Mouse (Mus musculus) megakaryocyte, embryonic 14.5 days (primary cell): ENCODE results near the gene Ifne. TPM values are rescaled to one million over a fixed set of nuclear protein-coding genes. Genes with fewer than 3 reads are reported as not detected.

ENCODE experiments used
- H3K27me3 ChIP-seq: replicated peaks from 2 replicates; pipeline ENCODE3; 2012; ENCODE audit warnings: inconsistent platforms
- H3K36me3 ChIP-seq: replicated peaks from 2 replicates; pipeline ENCODE3; 2012; ENCODE audit warnings: low read length, inconsistent platforms, mixed read lengths
- H3K4me1 ChIP-seq: 2 replicates; pipeline ENCODE4 v1.6.1; 2012; ENCODE audit warnings: inconsistent platforms
- H3K4me3 ChIP-seq: replicated peaks from 2 replicates; pipeline ENCODE3; 2012; ENCODE audit warnings: moderate library complexity, mild to moderate bottlenecking, inconsistent platforms
- H3K9me3 ChIP-seq: 2 replicates; pipeline ENCODE4 v1.6.1; 2012; ENCODE audit warnings: inconsistent platforms
- FLI1 ChIP-seq: IDR thresholded peaks from 2 replicates; pipeline ENCODE4 v1.6.1; 2012; ENCODE audit warnings: low read length, inconsistent platforms, mixed read lengths
- GATA1 ChIP-seq: IDR thresholded peaks from 3 replicates; pipeline ENCODE4 v1.6.1; 2012; ENCODE audit warnings: mixed read lengths, low read length, inconsistent platforms, borderline replicate concordance
- polyA plus RNA-seq: library from polyadenylated mRNA; stranded (reverse); fragments of >175 nt; gene quantifications from 2 replicates; pipeline ENCODE4 v1.2.3, GENCODE M21; 2012; ENCODE audit warnings: low replicate concordance; ENCODE audit not compliant: insufficient read depth

Ifne gene
- polyA plus RNA-seq, 1 experiment: not detected

- no peak overlapping the region for H3K4me3 ChIP-seq
- TF ChIP-seq FLI1: no peak
- TF ChIP-seq GATA1: no peak
- H3K36me3 ChIP-seq: peaks cover 71% of the 10 kb centered on the region
Observed at GRCm38 (mm10) chr4:88912882-88913281, 32.9 kb upstream of the Ifne start.

GRCm38 (mm10) chr4:88912187-88912586, 32.2 kb upstream of the Ifne start:
- peaks cover 69% of the 10 kb centered on the region for H3K36me3 ChIP-seq
- no peak for TF ChIP-seq FLI1
- TF ChIP-seq GATA1: no peak
- H3K4me1 ChIP-seq: peaks cover 39% of the 10 kb centered on the region
- no peak overlapping the region for H3K4me3 ChIP-seq
- H3K27me3 ChIP-seq: no peaks in the 10 kb centered on the region
- H3K9me3 ChIP-seq: no peaks in the 10 kb centered on the region

More at GRCm38 (mm10) chr4:88912882-88913281, 32.9 kb upstream of the Ifne start:
- Histone ChIP-seq H3K27me3 (no peaks in the 10 kb centered on the region), H3K4me1 (peaks cover 41% of the 10 kb centered on the region), H3K9me3 (no peaks in the 10 kb centered on the region)

- TF ChIP-seq GATA1 (no peak), FLI1 (no peak)
- no peaks in the 10 kb centered on the region for H3K27me3 ChIP-seq
- no peak overlapping the region for H3K4me3 ChIP-seq
- H3K4me1 ChIP-seq: peaks cover 38% of the 10 kb centered on the region
- H3K9me3 ChIP-seq: no peaks in the 10 kb centered on the region
- peaks cover 49% of the 10 kb centered on the region for H3K36me3 ChIP-seq
Observed at GRCm38 (mm10) chr4:88909600-88910534, 29.9 kb upstream of the Ifne start.

- H3K27me3 ChIP-seq: no peaks in the 10 kb centered on the region
- TF ChIP-seq FLI1 (no peak), GATA1 (no peak)
- no peaks in the 10 kb centered on the region for H3K9me3 ChIP-seq
- no peaks in the 10 kb centered on the region for H3K36me3 ChIP-seq
- peaks cover 8% of the 10 kb centered on the region for H3K4me1 ChIP-seq
- H3K4me3 ChIP-seq: no peak overlapping the region
Observed at GRCm38 (mm10) chr4:88893201-88893754, 13.3 kb upstream of the Ifne start.

- no peak overlapping the region for H3K4me3 ChIP-seq
- no peaks in the 10 kb centered on the region for H3K27me3 ChIP-seq
- H3K36me3 ChIP-seq: no peaks in the 10 kb centered on the region
- TF ChIP-seq GATA1 (no peak), FLI1 (no peak)
- peaks cover 12% of the 10 kb centered on the region for H3K4me1 ChIP-seq
- H3K9me3 ChIP-seq: no peaks in the 10 kb centered on the region
Observed at GRCm38 (mm10) chr4:88888236-88888635, 8.2 kb upstream of the Ifne start.

GRCm38 (mm10) chr4:88878772-88879171, 1.2 kb downstream of the Ifne start:
- H3K4me3 ChIP-seq: no peak overlapping the region
- H3K4me1 ChIP-seq: peaks cover 71% of the 10 kb centered on the region
- TF ChIP-seq FLI1: no peak
- no peak for TF ChIP-seq GATA1
- no peaks in the 10 kb centered on the region for H3K36me3 ChIP-seq
- no peaks in the 10 kb centered on the region for H3K27me3 ChIP-seq
- H3K9me3 ChIP-seq: no peaks in the 10 kb centered on the region

GRCm38 (mm10) chr4:88878246-88878645, 1.8 kb downstream of the Ifne start:
- TF ChIP-seq FLI1 (no peak), GATA1 (no peak)
- no peaks in the 10 kb centered on the region for H3K9me3 ChIP-seq
- no peaks in the 10 kb centered on the region for H3K27me3 ChIP-seq
- no peaks in the 10 kb centered on the region for H3K36me3 ChIP-seq
- H3K4me3 ChIP-seq: peak overlapping the region; percentile 83
- H3K4me1 ChIP-seq: peaks cover 71% of the 10 kb centered on the region

- Histone ChIP-seq H3K4me1 (peaks cover 59% of the 10 kb centered on the region), H3K36me3 (no peaks in the 10 kb centered on the region), H3K9me3 (no peaks in the 10 kb centered on the region), H3K27me3 (peaks cover 2% of the 10 kb centered on the region), H3K4me3 (no peak overlapping the region)
- TF ChIP-seq FLI1 (no peak), GATA1 (no peak)
Observed at GRCm38 (mm10) chr4:88876520-88876919, 3.5 kb downstream of the Ifne start.

- TF ChIP-seq GATA1 (no peak), FLI1 (no peak)
- peaks cover 2% of the 10 kb centered on the region for H3K27me3 ChIP-seq
- peaks cover 59% of the 10 kb centered on the region for H3K4me1 ChIP-seq
- no peak overlapping the region for H3K4me3 ChIP-seq
- no peaks in the 10 kb centered on the region for H3K36me3 ChIP-seq
- H3K9me3 ChIP-seq: no peaks in the 10 kb centered on the region; the same call in 1 of the 2 replicates
Observed at GRCm38 (mm10) chr4:88875435-88876095, 4.4 kb downstream of the Ifne start.
